Mouse (Mus musculus) forebrain, embryonic 12.5 days (tissue): Measurements from ENCODE around the gene Fam76b. TPM values are rescaled to one million over a fixed set of nuclear protein-coding genes. Genes with fewer than 3 reads are reported as not detected.

Experiments
- ATAC-seq: fragments of 200-750 bp; cut with Nextera tagmentation; 2 replicates; pipeline ENCODE4 v1.8.0; 2017; ENCODE audit warnings: moderate TSS enrichment; ENCODE audit not compliant: low FRiP score
- H3K27ac ChIP-seq: fragments of 300-500 bp; sonication (generic); 2 replicates; pipeline ENCODE4 v1.5.1; 2016; ENCODE audit warnings: mild to moderate bottlenecking
- H3K27me3 ChIP-seq: fragments of 300-500 bp; sonication (generic); 2 replicates; pipeline ENCODE4 v1.6.1; 2016; ENCODE audit warnings: mild to moderate bottlenecking
- H3K36me3 ChIP-seq: fragments of 300-500 bp; sonication (generic); replicated peaks from 2 replicates; pipeline ENCODE4 v1.6.1; 2016; ENCODE audit warnings: mild to moderate bottlenecking
- H3K4me1 ChIP-seq: fragments of 300-500 bp; sonication (generic); 2 replicates; pipeline ENCODE4 v1.6.1; 2016
- H3K4me2 ChIP-seq: fragments of 300-500 bp; sonication (generic); 2 replicates; pipeline ENCODE4 v1.6.1; 2016; ENCODE audit warnings: mild to moderate bottlenecking, moderate library complexity
- H3K4me3 ChIP-seq: fragments of 300-500 bp; sonication (generic); replicated peaks from 2 replicates; pipeline ENCODE4 v1.5.1; 2016; ENCODE audit warnings: mild to moderate bottlenecking
- H3K9ac ChIP-seq: fragments of 300-500 bp; sonication (generic); 2 replicates; pipeline ENCODE4 v1.6.1; 2016; ENCODE audit warnings: mild to moderate bottlenecking
- H3K9me3 ChIP-seq: fragments of 300-500 bp; sonication (generic); 2 replicates; pipeline ENCODE4 v1.6.1; 2016
- WGBS: fragments of 180-500 bp; shearing (Covaris S2); methylation state at CpG from one replicate; pipeline ENCODE4 v1.1.7; 2016; 5-methylcytosine and 5-hydroxymethylcytosine counted together
- polyA plus RNA-seq: library from polyadenylated mRNA; unstranded; fragments of >200 nt; fragmentation: Nextera tagmentation; extraction: Ambion mirVana; gene quantifications from 2 replicates; pipeline ENCODE4 v1.2.1, GENCODE M21; 2016

Gene Fam76b
- polyA plus RNA-seq, 1 experiment from 2014 or later, result 34.6 TPM

- H3K9ac ChIP-seq, result no peak overlapping the region
- no peak overlapping the region for H3K4me2 ChIP-seq
- no peak overlapping the region for H3K4me3 ChIP-seq
- WGBS, result 51% methylated on average over 1 of the region's 1 CpGs
- no peaks in the 10 kb centered on the region for H3K9me3 ChIP-seq
- ATAC-seq, result no peak
- no peaks in the 10 kb centered on the region for H3K27me3 ChIP-seq
- no peaks in the 10 kb centered on the region for H3K36me3 ChIP-seq
- H3K27ac ChIP-seq, result no peak overlapping the region
- H3K4me1 ChIP-seq, result no peaks in the 10 kb centered on the region
Measured at GRCm38 (mm10) chr9:13880761-13881160, 53.2 kb downstream of the Fam76b start.

- no peak overlapping the region for H3K27ac ChIP-seq
- H3K36me3 ChIP-seq, result no peaks in the 10 kb centered on the region
- no peaks in the 10 kb centered on the region for H3K4me1 ChIP-seq
- ATAC-seq, result no peak
- H3K27me3 ChIP-seq, result no peaks in the 10 kb centered on the region
- H3K4me2 ChIP-seq, result no peak overlapping the region
- no peak overlapping the region for H3K9ac ChIP-seq
- 61% methylated on average over 2 of the region's 2 CpGs for WGBS
- H3K9me3 ChIP-seq, result no peaks in the 10 kb centered on the region
- no peak overlapping the region for H3K4me3 ChIP-seq
Measured at GRCm38 (mm10) chr9:13882478-13882877, 55.0 kb downstream of the Fam76b start.

GRCm38 (mm10) chr9:13888981-13889380, 61.5 kb downstream of the Fam76b start:
- no peak overlapping the region for H3K4me2 ChIP-seq
- H3K9ac ChIP-seq, result no peak overlapping the region
- H3K9me3 ChIP-seq, result 0 out of 2 replicates have a peak, but pooled peaks cover 4% of the 10 kb centered on the region
- H3K36me3 ChIP-seq, result no peaks in the 10 kb centered on the region
- no peak overlapping the region for H3K27ac ChIP-seq
- WGBS, result 80% methylated on average over 5 of the region's 5 CpGs
- H3K4me3 ChIP-seq, result no peak overlapping the region
- peaks cover 10% of the 10 kb centered on the region; the same call in 1 of the 2 replicates for H3K27me3 ChIP-seq
- H3K4me1 ChIP-seq, result no peaks in the 10 kb centered on the region
- ATAC-seq, result 0 out of 2 replicates have a peak, but pooled peaks have one; percentile 21

- Histone ChIP-seq H3K27me3 (peaks cover 10% of the 10 kb centered on the region; the same call in 1 of the 2 replicates), H3K4me1 (no peaks in the 10 kb centered on the region), H3K9me3 (0 out of 2 replicates have a peak, but pooled peaks cover 4% of the 10 kb centered on the region), H3K4me3 (no peak overlapping the region), H3K36me3 (no peaks in the 10 kb centered on the region), H3K4me2 (0 out of 2 replicates have a peak overlapping the region, but pooled peaks have one; percentile 28), H3K27ac (no peak overlapping the region), H3K9ac (no peak overlapping the region)
- ATAC-seq, result peak; percentile 93
- 5% methylated on average over 9 of the region's 9 CpGs for WGBS
Measured at GRCm38 (mm10) chr9:13889657-13890056, 62.1 kb downstream of the Fam76b start.

GRCm38 (mm10) chr9:13890171-13890570, 62.7 kb downstream of the Fam76b start:
- Histone ChIP-seq H3K9ac (no peak overlapping the region), H3K36me3 (no peaks in the 10 kb centered on the region)
- peak; percentile 56; the same call in 1 of the 2 replicates for ATAC-seq

GRCm38 (mm10) chr9:13891888-13892287, 64.4 kb downstream of the Fam76b start:
- no peaks in the 10 kb centered on the region for H3K36me3 ChIP-seq
- 93% methylated on average over 6 of the region's 6 CpGs for WGBS
- no peak overlapping the region for H3K27ac ChIP-seq
- H3K4me3 ChIP-seq, result no peak overlapping the region
- no peak overlapping the region for H3K9ac ChIP-seq
- peaks cover 7% of the 10 kb centered on the region; the same call in 1 of the 2 replicates for H3K4me1 ChIP-seq
- H3K9me3 ChIP-seq, result 0 out of 2 replicates have a peak, but pooled peaks cover 4% of the 10 kb centered on the region
- H3K27me3 ChIP-seq, result peaks cover 10% of the 10 kb centered on the region; the same call in 1 of the 2 replicates
- no peak for ATAC-seq
- H3K4me2 ChIP-seq, result no peak overlapping the region

More at GRCm38 (mm10) chr9:13890171-13890570, 62.7 kb downstream of the Fam76b start:
- 0 out of 2 replicates have a peak, but pooled peaks cover 4% of the 10 kb centered on the region for H3K9me3 ChIP-seq
- no peak overlapping the region for H3K4me3 ChIP-seq
- H3K4me1 ChIP-seq, result no peaks in the 10 kb centered on the region
- no peak overlapping the region for H3K4me2 ChIP-seq
- no peak overlapping the region for H3K27ac ChIP-seq
- 56% methylated on average over 5 of the region's 5 CpGs for WGBS
- peaks cover 10% of the 10 kb centered on the region; the same call in 1 of the 2 replicates for H3K27me3 ChIP-seq

- WGBS, result 71% methylated on average over 4 of the region's 4 CpGs
Measured at GRCm38 (mm10) chr9:13893044-13893443, 65.5 kb downstream of the Fam76b start.

GRCm38 (mm10) chr9:13894491-13894890, 67.0 kb downstream of the Fam76b start:
- Histone ChIP-seq H3K27ac (no peak overlapping the region), H3K9me3 (0 out of 2 replicates have a peak, but pooled peaks cover 4% of the 10 kb centered on the region), H3K4me1 (peaks cover 7% of the 10 kb centered on the region; the same call in 1 of the 2 replicates), H3K4me2 (no peak overlapping the region), H3K36me3 (no peaks in the 10 kb centered on the region), H3K27me3 (no peaks in the 10 kb centered on the region), H3K4me3 (no peak overlapping the region), H3K9ac (no peak overlapping the region)
- no peak for ATAC-seq
- WGBS, result 85% methylated on average over 8 of the region's 8 CpGs

More at GRCm38 (mm10) chr9:13893044-13893443, 65.5 kb downstream of the Fam76b start:
- Histone ChIP-seq H3K4me2 (no peak overlapping the region), H3K27ac (no peak overlapping the region), H3K4me3 (no peak overlapping the region), H3K27me3 (peaks cover 8% of the 10 kb centered on the region; the same call in 1 of the 2 replicates), H3K9ac (no peak overlapping the region; the same call in 1 of the 2 replicates), H3K9me3 (0 out of 2 replicates have a peak, but pooled peaks cover 4% of the 10 kb centered on the region), H3K4me1 (peaks cover 7% of the 10 kb centered on the region; the same call in 1 of the 2 replicates), H3K36me3 (no peaks in the 10 kb centered on the region)
- no peak for ATAC-seq

GRCm38 (mm10) chr9:13894936-13895335, 67.4 kb downstream of the Fam76b start:
- Histone ChIP-seq H3K9ac (no peak overlapping the region), H3K27me3 (no peaks in the 10 kb centered on the region), H3K9me3 (0 out of 2 replicates have a peak, but pooled peaks cover 4% of the 10 kb centered on the region), H3K36me3 (no peaks in the 10 kb centered on the region), H3K27ac (no peak overlapping the region), H3K4me1 (peaks cover 7% of the 10 kb centered on the region; the same call in 1 of the 2 replicates), H3K4me3 (no peak overlapping the region), H3K4me2 (no peak overlapping the region)
- no peak for ATAC-seq
- 89% methylated on average over 7 of the region's 7 CpGs for WGBS

- H3K9me3 ChIP-seq, result 0 out of 2 replicates have a peak, but pooled peaks cover 4% of the 10 kb centered on the region
- H3K27me3 ChIP-seq, result no peaks in the 10 kb centered on the region
- H3K4me3 ChIP-seq, result no peak overlapping the region
- H3K36me3 ChIP-seq, result no peaks in the 10 kb centered on the region
- H3K4me1 ChIP-seq, result peaks cover 7% of the 10 kb centered on the region; the same call in 1 of the 2 replicates
- ATAC-seq, result no peak
- no peak overlapping the region for H3K27ac ChIP-seq
- no peak overlapping the region for H3K9ac ChIP-seq
- H3K4me2 ChIP-seq, result no peak overlapping the region
- 73% methylated on average over 6 of the region's 6 CpGs for WGBS
Measured at GRCm38 (mm10) chr9:13896055-13896454, 68.5 kb downstream of the Fam76b start.

GRCm38 (mm10) chr9:13898510-13899305, 71.2 kb downstream of the Fam76b start:
- no peak overlapping the region for H3K27ac ChIP-seq
- no peak overlapping the region for H3K9ac ChIP-seq
- H3K4me3 ChIP-seq, result no peak overlapping the region
- H3K27me3 ChIP-seq, result no peaks in the 10 kb centered on the region
- 76% methylated on average over 19 of the region's 19 CpGs for WGBS
- no peaks in the 10 kb centered on the region for H3K36me3 ChIP-seq
- ATAC-seq, result peak; percentile 17; the same call in 1 of the 2 replicates
- H3K9me3 ChIP-seq, result no peaks in the 10 kb centered on the region
- H3K4me1 ChIP-seq, result peaks cover 7% of the 10 kb centered on the region; the same call in 1 of the 2 replicates
- H3K4me2 ChIP-seq, result no peak overlapping the region

- H3K4me2 ChIP-seq, result no peak overlapping the region
- H3K9me3 ChIP-seq, result no peaks in the 10 kb centered on the region
- no peak overlapping the region for H3K9ac ChIP-seq
- no peak overlapping the region for H3K27ac ChIP-seq
- no peak for ATAC-seq
- no peaks in the 10 kb centered on the region for H3K27me3 ChIP-seq
- WGBS, result 97% methylated on average over 3 of the region's 3 CpGs
- no peak overlapping the region for H3K4me3 ChIP-seq
- no peaks in the 10 kb centered on the region for H3K36me3 ChIP-seq
- H3K4me1 ChIP-seq, result no peaks in the 10 kb centered on the region
Measured at GRCm38 (mm10) chr9:13902030-13902429, 74.5 kb downstream of the Fam76b start.
